Mouse (Mus musculus): Measurements from ENCODE around the gene Bcat1. TPM values are rescaled to one million over a fixed set of nuclear protein-coding genes. Genes with fewer than 3 reads are reported as not detected.

The Bcat1 gene
- polyA plus RNA-seq, 1 experiment from 2014 or later: 40.1 TPM

- Histone ChIP-seq H3K4me3 (no peak overlapping the region), H3K4me2 (replicated peaks) (no peak overlapping the region), H3K9ac (no peak overlapping the region), H3K27ac (no peak overlapping the region), H3K27me3 (peaks cover 17% of the 10 kb centered on the region), H3K4me1 (peaks cover 22% of the 10 kb centered on the region), H3K36me3 (no peaks in the 10 kb centered on the region), H3K9me3 (no peaks in the 10 kb centered on the region)
- WGBS: 90% methylated on average over 20 of the region's 20 CpGs
- no peak for ATAC-seq (ENCODE audit: low FRiP score, low read depth)
Observed at GRCm38 (mm10) chr6:145044916-145045574, 30.9 kb downstream of the Bcat1 start.

- no peak overlapping the region for H3K9ac ChIP-seq
- no peaks in the 10 kb centered on the region; the same call in 1 of the 2 replicates for H3K4me1 ChIP-seq
- no peaks in the 10 kb centered on the region for H3K36me3 ChIP-seq
- H3K4me3 ChIP-seq: no peak overlapping the region
- ATAC-seq (ENCODE audit: low FRiP score, low read depth): no peak
- H3K9me3 ChIP-seq: no peaks in the 10 kb centered on the region
- no peaks in the 10 kb centered on the region for H3K27me3 ChIP-seq
- WGBS: 61% methylated on average over 7 of the region's 7 CpGs
- no peak overlapping the region for H3K4me2 ChIP-seq (replicated peaks)
- no peak overlapping the region; the same call in 1 of the 2 replicates for H3K27ac ChIP-seq
Observed at GRCm38 (mm10) chr6:145040732-145041131, 35.3 kb downstream of the Bcat1 start.

GRCm38 (mm10) chr6:145037626-145038025 is 38.4 kb downstream of the Bcat1 start:
- no peak overlapping the region for H3K9ac ChIP-seq
- no peaks in the 10 kb centered on the region for H3K9me3 ChIP-seq
- H3K36me3 ChIP-seq: no peaks in the 10 kb centered on the region
- H3K27ac ChIP-seq: no peak overlapping the region
- ATAC-seq (ENCODE audit: low FRiP score, low read depth): no peak
- WGBS: 94% methylated on average over 1 of the region's 1 CpGs
- H3K4me3 ChIP-seq: no peak overlapping the region
- no peaks in the 10 kb centered on the region for H3K27me3 ChIP-seq
- H3K4me2 ChIP-seq (replicated peaks): no peak overlapping the region
- no peaks in the 10 kb centered on the region for H3K4me1 ChIP-seq

- Histone ChIP-seq H3K4me2 (replicated peaks) (no peak overlapping the region), H3K9me3 (no peaks in the 10 kb centered on the region), H3K27me3 (no peaks in the 10 kb centered on the region), H3K4me3 (no peak overlapping the region), H3K9ac (no peak overlapping the region), H3K36me3 (peaks cover 5% of the 10 kb centered on the region; the same call in 1 of the 2 replicates), H3K4me1 (no peaks in the 10 kb centered on the region), H3K27ac (no peak overlapping the region)
- 89% methylated on average over 9 of the region's 9 CpGs for WGBS
- ATAC-seq (ENCODE audit: low FRiP score, low read depth): no peak
Observed at GRCm38 (mm10) chr6:145035412-145035811, 40.6 kb downstream of the Bcat1 start.

GRCm38 (mm10) chr6:145030587-145030986 is 45.4 kb downstream of the Bcat1 start:
- no peak for ATAC-seq (ENCODE audit: low FRiP score, low read depth)
- no peaks in the 10 kb centered on the region for H3K27me3 ChIP-seq
- 60% methylated on average over 9 of the region's 9 CpGs for WGBS
- no peaks in the 10 kb centered on the region for H3K9me3 ChIP-seq
- H3K4me1 ChIP-seq: no peaks in the 10 kb centered on the region
- no peak overlapping the region for H3K27ac ChIP-seq
- H3K9ac ChIP-seq: no peak overlapping the region
- no peak overlapping the region for H3K4me3 ChIP-seq
- H3K4me2 ChIP-seq (replicated peaks): no peak overlapping the region
- peaks cover 10% of the 10 kb centered on the region; the same call in 1 of the 2 replicates for H3K36me3 ChIP-seq

- no peak overlapping the region for H3K4me3 ChIP-seq
- H3K4me2 ChIP-seq (replicated peaks): no peak overlapping the region
- no peaks in the 10 kb centered on the region for H3K27me3 ChIP-seq
- no peak overlapping the region for H3K9ac ChIP-seq
- ATAC-seq (ENCODE audit: low FRiP score, low read depth): no peak
- H3K9me3 ChIP-seq: peaks cover 6% of the 10 kb centered on the region
- no peak overlapping the region for H3K27ac ChIP-seq
- peaks cover 7% of the 10 kb centered on the region; the same call in 1 of the 2 replicates for H3K4me1 ChIP-seq
- peaks cover 15% of the 10 kb centered on the region for H3K36me3 ChIP-seq
- WGBS: 87% methylated on average over 8 of the region's 8 CpGs
Observed at GRCm38 (mm10) chr6:145023990-145024389, 52.0 kb downstream of the Bcat1 start.

GRCm38 (mm10) chr6:145022966-145023725 is 52.8 kb downstream of the Bcat1 start:
- no peak overlapping the region for H3K4me2 ChIP-seq (replicated peaks)
- WGBS: 87% methylated on average over 14 of the region's 14 CpGs
- no peak overlapping the region for H3K27ac ChIP-seq
- ATAC-seq (ENCODE audit: low FRiP score, low read depth): no peak
- H3K4me3 ChIP-seq: no peak overlapping the region
- no peaks in the 10 kb centered on the region for H3K27me3 ChIP-seq
- peaks cover 7% of the 10 kb centered on the region; the same call in 1 of the 2 replicates for H3K4me1 ChIP-seq
- no peak overlapping the region for H3K9ac ChIP-seq
- peaks cover 15% of the 10 kb centered on the region for H3K36me3 ChIP-seq
- H3K9me3 ChIP-seq: peaks cover 6% of the 10 kb centered on the region

GRCm38 (mm10) chr6:145022349-145022748 is 53.6 kb downstream of the Bcat1 start:
- H3K4me2 ChIP-seq (replicated peaks): no peak overlapping the region
- peaks cover 22% of the 10 kb centered on the region for H3K36me3 ChIP-seq
- WGBS: 51% methylated on average over 5 of the region's 5 CpGs
- H3K9me3 ChIP-seq: peaks cover 6% of the 10 kb centered on the region
- H3K9ac ChIP-seq: no peak overlapping the region
- ATAC-seq (ENCODE audit: low FRiP score, low read depth): no peak
- peaks cover 7% of the 10 kb centered on the region; the same call in 1 of the 2 replicates for H3K4me1 ChIP-seq
- H3K4me3 ChIP-seq: no peak overlapping the region
- no peaks in the 10 kb centered on the region for H3K27me3 ChIP-seq
- no peak overlapping the region for H3K27ac ChIP-seq

- 51% methylated on average over 4 of the region's 4 CpGs for WGBS
- ATAC-seq (ENCODE audit: low FRiP score, low read depth): no peak
Observed at GRCm38 (mm10) chr6:145020553-145020952, 55.4 kb downstream of the Bcat1 start.

GRCm38 (mm10) chr6:145018295-145018694 is 57.7 kb downstream of the Bcat1 start:
- H3K4me1 ChIP-seq: peaks cover 7% of the 10 kb centered on the region; the same call in 1 of the 2 replicates
- no peak overlapping the region for H3K4me2 ChIP-seq (replicated peaks)
- WGBS: 92% methylated on average over 5 of the region's 5 CpGs
- H3K9ac ChIP-seq: no peak overlapping the region
- no peaks in the 10 kb centered on the region for H3K27me3 ChIP-seq
- H3K9me3 ChIP-seq: peaks cover 9% of the 10 kb centered on the region
- H3K4me3 ChIP-seq: no peak overlapping the region
- H3K27ac ChIP-seq: no peak overlapping the region
- no peak for ATAC-seq (ENCODE audit: low FRiP score, low read depth)
- peaks cover 23% of the 10 kb centered on the region for H3K36me3 ChIP-seq

More at GRCm38 (mm10) chr6:145020553-145020952, 55.4 kb downstream of the Bcat1 start:
- H3K27ac ChIP-seq: no peak overlapping the region
- no peak overlapping the region for H3K4me2 ChIP-seq (replicated peaks)
- peaks cover 6% of the 10 kb centered on the region for H3K9me3 ChIP-seq
- H3K4me3 ChIP-seq: no peak overlapping the region
- no peak overlapping the region for H3K9ac ChIP-seq
- H3K27me3 ChIP-seq: no peaks in the 10 kb centered on the region
- H3K4me1 ChIP-seq: peaks cover 7% of the 10 kb centered on the region; the same call in 1 of the 2 replicates
- H3K36me3 ChIP-seq: peaks cover 22% of the 10 kb centered on the region

- 92% methylated on average over 4 of the region's 4 CpGs for WGBS
- no peak overlapping the region for H3K9ac ChIP-seq
- no peak overlapping the region for H3K4me2 ChIP-seq (replicated peaks)
- H3K4me1 ChIP-seq: peaks cover 6% of the 10 kb centered on the region; the same call in 1 of the 2 replicates
- no peak overlapping the region for H3K4me3 ChIP-seq
- peaks cover 5% of the 10 kb centered on the region for H3K9me3 ChIP-seq
- no peaks in the 10 kb centered on the region for H3K27me3 ChIP-seq
- H3K27ac ChIP-seq: no peak overlapping the region
- peaks cover 19% of the 10 kb centered on the region for H3K36me3 ChIP-seq
- no peak for ATAC-seq (ENCODE audit: low FRiP score, low read depth)
Observed at GRCm38 (mm10) chr6:145017508-145017907, 58.5 kb downstream of the Bcat1 start.

GRCm38 (mm10) chr6:145016639-145017038 is 59.3 kb downstream of the Bcat1 start:
- H3K9ac ChIP-seq: no peak overlapping the region
- peaks cover 19% of the 10 kb centered on the region for H3K36me3 ChIP-seq
- no peak for ATAC-seq (ENCODE audit: low FRiP score, low read depth)
- no peak overlapping the region for H3K27ac ChIP-seq
- no peak overlapping the region for H3K4me3 ChIP-seq
- 93% methylated on average over 16 of the region's 16 CpGs for WGBS
- H3K4me1 ChIP-seq: 0 out of 2 replicates have a peak, but pooled peaks cover 2% of the 10 kb centered on the region
- peaks cover 5% of the 10 kb centered on the region for H3K9me3 ChIP-seq
- H3K27me3 ChIP-seq: no peaks in the 10 kb centered on the region
- H3K4me2 ChIP-seq (replicated peaks): no peak overlapping the region

Data from limb, embryonic 13.5 days (tissue).